Comparison of ENCODE assay signal across 9 mouse cellular contexts in genomic region chr4:41676248-41677005, GRCm38 (mm10). TPM values are rescaled to one million over a fixed set of nuclear protein-coding genes. Genes with fewer than 3 reads are reported as not detected.
DNase-seq lines count a peak whose midpoint lies in the region; ATAC-seq lines count a peak whose summit lies in the region.
"Had no signal": no experiment of that assay in that cellular context is flagged by ENCODE, and none has a peak within 500 bp of the region (broad histone marks: within the 10 kb centered on the region; RNA-seq: fewer than 3 reads in every experiment).

No protein-coding gene starts in this region.

- no peaks in the 10 kb centered on the region for H3K9me3 ChIP-seq in kidney, embryonic 16.5 days (ENCODE audit: low read length)
- H3K9me3 ChIP-seq in kidney, embryonic 14.5 days (ENCODE audit: control insufficient read depth, low read length): no peaks in the 10 kb centered on the region
- H3K9me3 ChIP-seq in midbrain, embryonic 11.5 days (ENCODE audit: control insufficient read depth, low read length): no peaks in the 10 kb centered on the region

- no peaks in the 10 kb centered on the region for H3K27me3 ChIP-seq in kidney, embryonic 16.5 days (ENCODE audit: insufficient read depth, low read length)
- H3K27me3 ChIP-seq in kidney, embryonic 14.5 days (ENCODE audit: control insufficient read depth, insufficient read depth, low read length): no peaks in the 10 kb centered on the region
- no peaks in the 10 kb centered on the region for H3K27me3 ChIP-seq in midbrain, embryonic 11.5 days (ENCODE audit: control insufficient read depth, insufficient read depth, low read length)

- 51% methylated on average over 17 of the region's 17 CpGs for WGBS in kidney, embryonic 16.5 days
- WGBS in kidney, embryonic 14.5 days: 56% methylated on average over 17 of the region's 17 CpGs
- 78% methylated on average over 17 of the region's 17 CpGs for WGBS in midbrain, embryonic 11.5 days

- H3K4me3 ChIP-seq in kidney, embryonic 16.5 days (ENCODE audit: low read length): no peak overlapping the region
- H3K4me3 ChIP-seq in kidney, embryonic 14.5 days (ENCODE audit: low read length): no peak overlapping the region
- H3K4me3 ChIP-seq in midbrain, embryonic 11.5 days (ENCODE audit: low read depth, low read length): no peak overlapping the region

- peak overlapping the region; percentile 58; the same call in 1 of the 2 replicates for H3K27ac ChIP-seq in kidney, embryonic 16.5 days (ENCODE audit: low read length)
- H3K27ac ChIP-seq in kidney, embryonic 14.5 days (ENCODE audit: low read depth, low read length): no peak overlapping the region
- no peak overlapping the region for H3K27ac ChIP-seq in midbrain, embryonic 11.5 days (ENCODE audit: low read depth, low read length)

- H3K4me1 ChIP-seq in kidney, embryonic 16.5 days (ENCODE audit: insufficient read depth, low read length): peaks cover 78% of the 10 kb centered on the region
- H3K4me1 ChIP-seq in kidney, embryonic 14.5 days (ENCODE audit: control insufficient read depth, insufficient read depth, low read length): peaks cover 69% of the 10 kb centered on the region
- peaks cover 69% of the 10 kb centered on the region for H3K4me1 ChIP-seq in midbrain, embryonic 11.5 days (ENCODE audit: control insufficient read depth, insufficient read depth, low read length)

- peak; percentile 5; the same call in 1 of the 2 replicates for ATAC-seq in kidney, embryonic 16.5 days (ENCODE audit: low FRiP score, low TSS enrichment)
- ATAC-seq in kidney, embryonic 14.5 days (ENCODE audit: low FRiP score, low TSS enrichment): no peak
- 0 out of 2 replicates have a peak, but pooled peaks have one; percentile 19 for ATAC-seq in common myeloid progenitor, adult 5-6 weeks (replicated peaks; ENCODE audit: low read depth, poor library complexity, severe bottlenecking)
- ATAC-seq in midbrain, embryonic 11.5 days (ENCODE audit: low FRiP score): no peak

- H3K9ac ChIP-seq in kidney, embryonic 16.5 days (replicated peaks; ENCODE audit: low read length): no peak overlapping the region; the same call in 1 of the 2 replicates
- H3K9ac ChIP-seq in kidney, embryonic 14.5 days (ENCODE audit: low read depth, low read length): no peak overlapping the region
- peak overlapping the region; percentile 14; the same call in 1 of the 2 replicates for H3K9ac ChIP-seq in midbrain, embryonic 11.5 days (ENCODE audit: low read length)

- DNase-seq in adrenal gland, postnatal 25 days: peak; percentile 50
- no peak for DNase-seq in midbrain, embryonic 11.5 days (ENCODE audit: low spot score, missing footprints)
- no peak for DNase-seq in layer of hippocampus, adult 8-10 months (ENCODE audit: low spot score in 2 of 2)
- DNase-seq in ovary, adult 18-20 months (ENCODE audit: low spot score): no peak
- DNase-seq in right cerebral cortex, postnatal 36 days (ENCODE audit: low spot score in 2 of 2): no peak

- no peak overlapping the region for H3K4me2 ChIP-seq in kidney, embryonic 16.5 days (replicated peaks; ENCODE audit: low read depth, low read length)
- no peak overlapping the region; the same call in 1 of the 2 replicates for H3K4me2 ChIP-seq in kidney, embryonic 14.5 days (replicated peaks; ENCODE audit: low read depth, low read length)
- H3K4me2 ChIP-seq in midbrain, embryonic 11.5 days: no peak overlapping the region

- H3K36me3 ChIP-seq in kidney, embryonic 16.5 days (ENCODE audit: insufficient read depth, low read length): no peaks in the 10 kb centered on the region
- peaks cover 8% of the 10 kb centered on the region; the same call in 1 of the 2 replicates for H3K36me3 ChIP-seq in kidney, embryonic 14.5 days (ENCODE audit: control insufficient read depth, insufficient read depth, low read length)
- H3K36me3 ChIP-seq in midbrain, embryonic 11.5 days (ENCODE audit: control insufficient read depth, insufficient read depth, low read length): peaks cover 14% of the 10 kb centered on the region

RNA-seq across cellular contexts. Expression of gene Cntfr, which starts 20.5 kb away (rescaled TPM):
- polyA plus RNA-seq in kidney, embryonic 16.5 days (2015; fragmentation: Nextera tagmentation; extraction: Ambion mirVana): 18.8 and 22.8 TPM in 2 replicates
- polyA plus RNA-seq in kidney, embryonic 14.5 days (2014; fragmentation: Nextera tagmentation; extraction: Ambion mirVana): 16.6 and 31.5 TPM in 2 replicates
- total RNA-seq in adrenal gland, postnatal 25 days (2021): 46.3 and 49.8 TPM in 2 replicates
- not detected in 2 replicates for total RNA-seq in common myeloid progenitor, adult 5-6 weeks (2017)
- polyA plus RNA-seq in midbrain, embryonic 11.5 days (2014; fragmentation: Nextera tagmentation; extraction: Ambion mirVana): 25.7 and 33.8 TPM in 2 replicates
- total RNA-seq in layer of hippocampus, adult 8-10 months (2022): 10 to 100 TPM; 84.3 to 93.9 (median 90.2) TPM
- total RNA-seq: MEL had no signal

RNA-seq across cellular contexts. Expression of gene Il11ra1, which starts 23.4 kb away (rescaled TPM):
- 168 and 184 TPM in 2 replicates for polyA plus RNA-seq in kidney, embryonic 16.5 days (2015; fragmentation: Nextera tagmentation; extraction: Ambion mirVana)
- 122 and 125 TPM in 2 replicates for polyA plus RNA-seq in kidney, embryonic 14.5 days (2014; fragmentation: Nextera tagmentation; extraction: Ambion mirVana)
- total RNA-seq in adrenal gland, postnatal 25 days (2021): 56.7 and 83.4 TPM in 2 replicates
- 104 and 110 TPM in 2 replicates for total RNA-seq in common myeloid progenitor, adult 5-6 weeks (2017)
- polyA plus RNA-seq in midbrain, embryonic 11.5 days (2014; fragmentation: Nextera tagmentation; extraction: Ambion mirVana): 55.2 and 57.9 TPM in 2 replicates
- total RNA-seq in layer of hippocampus, adult 8-10 months (2022): 10 to 100 TPM; 39.9 to 44.4 (median 41.6) TPM

RNA-seq across cellular contexts. Expression of gene Enho, which starts 36.3 kb away (rescaled TPM):
- 18.9 and 23.5 TPM in 2 replicates for polyA plus RNA-seq in kidney, embryonic 16.5 days (2015; fragmentation: Nextera tagmentation; extraction: Ambion mirVana)
- 23.2 and 23.5 TPM in 2 replicates for polyA plus RNA-seq in kidney, embryonic 14.5 days (2014; fragmentation: Nextera tagmentation; extraction: Ambion mirVana)
- total RNA-seq in adrenal gland, postnatal 25 days (2021): 2.0 and 3.9 TPM in 2 replicates
- total RNA-seq in common myeloid progenitor, adult 5-6 weeks (2017): not detected in 2 replicates
- 30.4 and 32.9 TPM in 2 replicates for polyA plus RNA-seq in midbrain, embryonic 11.5 days (2014; fragmentation: Nextera tagmentation; extraction: Ambion mirVana)
- total RNA-seq in layer of hippocampus, adult 8-10 months (2022): 10 to 100 TPM; 51.7 to 56.4 (median 54.1) TPM

RNA-seq across cellular contexts. Expression of gene Rpp25l, which starts 36.9 kb away (rescaled TPM):
- 76.0 and 84.9 TPM in 2 replicates for polyA plus RNA-seq in kidney, embryonic 16.5 days (2015; fragmentation: Nextera tagmentation; extraction: Ambion mirVana)
- 86.2 and 91.3 TPM in 2 replicates for polyA plus RNA-seq in kidney, embryonic 14.5 days (2014; fragmentation: Nextera tagmentation; extraction: Ambion mirVana)
- total RNA-seq in adrenal gland, postnatal 25 days (2021): 34.5 and 36.2 TPM in 2 replicates
- total RNA-seq in common myeloid progenitor, adult 5-6 weeks (2017): 22.8 and 28.2 TPM in 2 replicates
- polyA plus RNA-seq in midbrain, embryonic 11.5 days (2014; fragmentation: Nextera tagmentation; extraction: Ambion mirVana): 69.3 and 85.9 TPM in 2 replicates
- 10 to 100 TPM; 25.7 to 31.7 (median 30.2) TPM for total RNA-seq in layer of hippocampus, adult 8-10 months (2022)

RNA-seq across cellular contexts. Expression of gene Dctn3, which starts 46.5 kb away (rescaled TPM):
- polyA plus RNA-seq in kidney, embryonic 16.5 days (2015; fragmentation: Nextera tagmentation; extraction: Ambion mirVana): 137 and 149 TPM in 2 replicates
- 107 and 114 TPM in 2 replicates for polyA plus RNA-seq in kidney, embryonic 14.5 days (2014; fragmentation: Nextera tagmentation; extraction: Ambion mirVana)
- total RNA-seq in adrenal gland, postnatal 25 days (2021): 108 and 120 TPM in 2 replicates
- total RNA-seq in common myeloid progenitor, adult 5-6 weeks (2017): 62.8 and 92.5 TPM in 2 replicates
- 154 and 155 TPM in 2 replicates for polyA plus RNA-seq in midbrain, embryonic 11.5 days (2014; fragmentation: Nextera tagmentation; extraction: Ambion mirVana)
- 100 to 1,000 TPM; 141 to 156 (median 152) TPM for total RNA-seq in layer of hippocampus, adult 8-10 months (2022)

Comparison
In these comparisons a context has a peak if more than half of its experiments do, and no peak if none do; other contexts are left out.
1. ATAC-seq: peak in kidney, embryonic 16.5 days (single experiment) and common myeloid progenitor, adult 5-6 weeks (single experiment); none in kidney, embryonic 14.5 days (single experiment) and midbrain, embryonic 11.5 days (single experiment).
2. RNA of gene Cntfr, which starts 20.5 kb away (total RNA-seq): 84.3 to 93.9 TPM in layer of hippocampus, adult 8-10 months and 46.3 to 49.8 TPM in adrenal gland, postnatal 25 days; not detected in common myeloid progenitor, adult 5-6 weeks; every median in the first group is over 10 times any median in the second.
3. RNA of gene Enho, which starts 36.3 kb away (total RNA-seq): 51.7 to 56.4 TPM in layer of hippocampus, adult 8-10 months; 2.0 to 3.9 TPM in adrenal gland, postnatal 25 days and not detected in common myeloid progenitor, adult 5-6 weeks; every median in the first group is over 10 times any median in the second.